Comparison of ENCODE assay signal across 8 mouse cellular contexts in genomic region chr8:45438899-45439535, GRCm38 (mm10). TPM values are rescaled to one million over a fixed set of nuclear protein-coding genes. Genes with fewer than 3 reads are reported as not detected.
DNase-seq lines count a peak whose midpoint lies in the region; ATAC-seq and TF ChIP-seq lines count a peak whose summit lies in the region.

No protein-coding gene starts in this region.

- H3K9ac ChIP-seq in intestine, postnatal 0 days (ENCODE audit: low read depth, low read length), result no peak overlapping the region
- H3K9ac ChIP-seq in intestine, embryonic 16.5 days (ENCODE audit: low read depth, low read length), result no peak overlapping the region
- no peak overlapping the region for H3K9ac ChIP-seq in kidney, embryonic 15.5 days

- H3K27me3 ChIP-seq in intestine, postnatal 0 days (replicated peaks; ENCODE audit: control insufficient read depth, insufficient read depth, low read length), result no peaks in the 10 kb centered on the region
- no peaks in the 10 kb centered on the region for H3K27me3 ChIP-seq in intestine, embryonic 16.5 days (replicated peaks; ENCODE audit: control insufficient read depth, insufficient read depth, low read length)
- no peaks in the 10 kb centered on the region for H3K27me3 ChIP-seq in C2C12 (ENCODE audit: control insufficient read depth, insufficient read depth, insufficient read length)
- H3K27me3 ChIP-seq in kidney, embryonic 15.5 days, result no peaks in the 10 kb centered on the region

- 0 out of 2 replicates have a peak overlapping the region, but pooled peaks have one; percentile 17 for H3K4me2 ChIP-seq in intestine, postnatal 0 days (replicated peaks; ENCODE audit: low read depth)
- H3K4me2 ChIP-seq in intestine, embryonic 16.5 days (ENCODE audit: low read depth, low read length), result no peak overlapping the region
- no peak overlapping the region for H3K4me2 ChIP-seq in kidney, embryonic 15.5 days

- no peaks in the 10 kb centered on the region for H3K79me3 ChIP-seq in C2C12 (ENCODE audit: low read depth)

- H3K9me3 ChIP-seq in intestine, postnatal 0 days (ENCODE audit: control insufficient read depth), result no peaks in the 10 kb centered on the region
- H3K9me3 ChIP-seq in intestine, embryonic 16.5 days (ENCODE audit: control insufficient read depth, low read length), result no peaks in the 10 kb centered on the region
- no peaks in the 10 kb centered on the region for H3K9me3 ChIP-seq in kidney, embryonic 15.5 days (replicated peaks)

- H3ac ChIP-seq in C2C12 (ENCODE audit: control insufficient read depth, insufficient read length, low read depth), result no peak overlapping the region

- ATAC-seq in intestine, postnatal 0 days, result no peak
- ATAC-seq in intestine, embryonic 16.5 days, result no peak
- no peak for ATAC-seq in kidney, embryonic 15.5 days (replicated peaks; ENCODE audit: low FRiP score)

- WGBS in intestine, postnatal 0 days, result under 1% methylated on average over 5 of the region's 5 CpGs
- whole genome bisulfite sequencing in intestine, embryonic 16.5 days, result 6% methylated on average over 5 of the region's 5 CpGs
- WGBS in kidney, embryonic 15.5 days, result 10% methylated on average over 5 of the region's 5 CpGs

- peak; percentile 87 for TF ChIP-seq CTCF in intestine, postnatal 0 days (IDR thresholded peaks at IDR 0.05; ENCODE audit: low read depth)
- peak; percentile 10 for TF ChIP-seq CTCF in C2C12 (IDR thresholded peaks at IDR 0.05; ENCODE audit: control insufficient read depth, insufficient read depth, insufficient read length)

- no peaks in the 10 kb centered on the region for H3K79me2 ChIP-seq in C2C12 (ENCODE audit: control insufficient read depth, insufficient read depth)

- H3K27ac ChIP-seq in intestine, postnatal 0 days (ENCODE audit: low read depth, low read length), result no peak overlapping the region
- no peak overlapping the region for H3K27ac ChIP-seq in intestine, embryonic 16.5 days (ENCODE audit: low read length)
- H3K27ac ChIP-seq in kidney, embryonic 15.5 days, result no peak overlapping the region

- H3K4me3 ChIP-seq in intestine, postnatal 0 days (ENCODE audit: low read depth, low read length), result no peak overlapping the region
- no peak overlapping the region for H3K4me3 ChIP-seq in intestine, embryonic 16.5 days (ENCODE audit: low read length)
- no peak overlapping the region for H3K4me3 ChIP-seq in C2C12 (ENCODE audit: insufficient read depth, poor library complexity, severe bottlenecking)
- no peak overlapping the region for H3K4me3 ChIP-seq in kidney, embryonic 15.5 days (replicated peaks)

- H3K4me1 ChIP-seq in intestine, postnatal 0 days (replicated peaks; ENCODE audit: control insufficient read depth, insufficient read depth, low read length), result no peaks in the 10 kb centered on the region
- H3K4me1 ChIP-seq in intestine, embryonic 16.5 days (ENCODE audit: control insufficient read depth, insufficient read depth, low read length), result 0 out of 2 replicates have a peak, but pooled peaks cover 2% of the 10 kb centered on the region
- H3K4me1 ChIP-seq in kidney, embryonic 15.5 days, result no peaks in the 10 kb centered on the region; the same call in 1 of the 2 replicates

- DNase-seq in adipocyte (ENCODE audit: low spot score), result peak; percentile 68
- peak; percentile 3 for DNase-seq in induced T-regulatory cell, adult 2 months (ENCODE audit: low read depth)
- DNase-seq in retina, embryonic 14.5 days (ENCODE audit: low spot score), result peak; percentile 88
- DNase-seq in ovary, postnatal 10 days (ENCODE audit: low spot score), result no peak

- no peaks in the 10 kb centered on the region for H3K36me3 ChIP-seq in intestine, postnatal 0 days (ENCODE audit: control insufficient read depth, insufficient read depth)
- H3K36me3 ChIP-seq in intestine, embryonic 16.5 days (ENCODE audit: control insufficient read depth, insufficient read depth, low read length), result no peaks in the 10 kb centered on the region
- no peaks in the 10 kb centered on the region for H3K36me3 ChIP-seq in C2C12 (ENCODE audit: control insufficient read depth, insufficient read depth)
- H3K36me3 ChIP-seq in kidney, embryonic 15.5 days, result no peaks in the 10 kb centered on the region

TF ChIP-seq in C2C12, 6 proteins besides CTCF, POLR2A, EP300 and RAD21:
- no peak for TF ChIP-seq USF1 (IDR thresholded peaks at IDR 0.05; ENCODE audit: low read depth)
- no peak for TF ChIP-seq MAX (IDR thresholded peaks at IDR 0.05)
- TF ChIP-seq MYOG (IDR thresholded peaks at IDR 0.05; ENCODE audit: control insufficient read depth, extremely low read depth, insufficient read length), result no peak
- TF ChIP-seq CEBPB (IDR thresholded peaks at IDR 0.05; ENCODE audit: low read depth), result no peak
- TF ChIP-seq MYOD1 (IDR thresholded peaks at IDR 0.05; ENCODE audit: control insufficient read depth, insufficient read length, low read depth), result no peak
- TF ChIP-seq FOSL1 (IDR thresholded peaks at IDR 0.05; ENCODE audit: insufficient read depth, low read length, poor library complexity, severe bottlenecking), result no peak

RNA-seq across cellular contexts. Expression of gene Tlr3, which starts 28.1 kb away (rescaled TPM):
- 0.93 and 1.8 TPM in 2 replicates for polyA plus RNA-seq in intestine, postnatal 0 days (2015; fragmentation: Nextera tagmentation; extraction: Ambion mirVana)
- 1.0 and 1.4 TPM in 2 replicates for polyA plus RNA-seq in intestine, embryonic 16.5 days (2015; fragmentation: Nextera tagmentation; extraction: Ambion mirVana)
- 0.04 TPM for polyA plus RNA-seq in C2C12 (2012; fragmentation: generic; extraction: Trizol)
- polyA plus RNA-seq in kidney, embryonic 15.5 days (2015; fragmentation: Nextera tagmentation; extraction: Ambion mirVana), result 3.2 and 4.1 TPM in 2 replicates

RNA-seq across cellular contexts. Expression of gene Fam149a, which starts 56.9 kb away (rescaled TPM):
- polyA plus RNA-seq in intestine, postnatal 0 days (2015; fragmentation: Nextera tagmentation; extraction: Ambion mirVana), result 3.1 and 3.5 TPM in 2 replicates
- 5.3 and 6.4 TPM in 2 replicates for polyA plus RNA-seq in intestine, embryonic 16.5 days (2015; fragmentation: Nextera tagmentation; extraction: Ambion mirVana)
- 3.5 TPM for polyA plus RNA-seq in C2C12 (2012; fragmentation: generic; extraction: Trizol)
- 47.0 and 48.4 TPM in 2 replicates for polyA plus RNA-seq in kidney, embryonic 15.5 days (2015; fragmentation: Nextera tagmentation; extraction: Ambion mirVana)
